Mouse (Mus musculus) G1E (cell line): ENCODE measurements at regions not wholly inside any gene's neighbourhood (a gene's known extent, or its start where the extent isn't known, plus 50 kb on each side); places are given as distances from the start of the nearest gene placed in this dataset.

Source experiments
- ATAC-seq: 2 replicates; pipeline ENCODE4 v1.8.0; 2016; ENCODE audit warnings: mild to moderate bottlenecking; ENCODE audit not compliant: insufficient number of reproducible peaks, poor library complexity, low FRiP score, severe bottlenecking; ENCODE audit errors: extremely low read depth
- DNase-seq: peaks from one replicate; pipeline ENCODE4 v3.0.0; 2012; ENCODE audit warnings: low spot score
- H3K27me3 ChIP-seq: 2 replicates; pipeline ENCODE4 v1.6.1; 2012; ENCODE audit warnings: mild to moderate bottlenecking, low read length, inconsistent platforms; ENCODE audit not compliant: insufficient read depth
- H3K36me3 ChIP-seq: replicated peaks from 2 replicates; pipeline ENCODE3; 2012; ENCODE audit warnings: mild to moderate bottlenecking, inconsistent platforms
- H3K4me1 ChIP-seq: 2 replicates; pipeline ENCODE4 v1.6.1; 2012; ENCODE audit warnings: low read depth, low read length, inconsistent platforms, mixed read lengths; ENCODE audit not compliant: insufficient read depth
- H3K4me3 ChIP-seq: 2 replicates; pipeline ENCODE4 v1.5.1; 2012; ENCODE audit warnings: low read depth, mild to moderate bottlenecking, inconsistent platforms, low read length, moderate library complexity, mixed read lengths
- H3K9me3 ChIP-seq: replicated peaks from 2 replicates; pipeline ENCODE4 v1.6.1; 2012; ENCODE audit warnings: inconsistent platforms
- CTCF ChIP-seq: IDR thresholded peaks from 2 replicates; pipeline ENCODE4 v1.5.1; 2012; ENCODE audit warnings: low read depth, low read length, inconsistent platforms, mixed read lengths
- GATA1 ChIP-seq: IDR thresholded peaks from 2 replicates; pipeline ENCODE4 v1.6.1; 2012; ENCODE audit warnings: borderline replicate concordance, low read length, inconsistent platforms, mixed read lengths
- GATA2 ChIP-seq: IDR thresholded peaks from 2 replicates; pipeline ENCODE4 v1.6.1; 2012; ENCODE audit warnings: low read depth, low read length, inconsistent platforms, borderline replicate concordance
- POLR2AphosphoS5 ChIP-seq: IDR thresholded peaks from 2 replicates; pipeline ENCODE4 v1.6.1; 2012; ENCODE audit warnings: low read depth, low read length, inconsistent platforms; ENCODE audit not compliant: insufficient replicate concordance
- TAL1 ChIP-seq: conservative IDR thresholded peaks from 2 replicates; pipeline ENCODE4 v1.6.1; 2012; ENCODE audit warnings: low read depth, low read length, inconsistent platforms, mixed read lengths

DNA sequence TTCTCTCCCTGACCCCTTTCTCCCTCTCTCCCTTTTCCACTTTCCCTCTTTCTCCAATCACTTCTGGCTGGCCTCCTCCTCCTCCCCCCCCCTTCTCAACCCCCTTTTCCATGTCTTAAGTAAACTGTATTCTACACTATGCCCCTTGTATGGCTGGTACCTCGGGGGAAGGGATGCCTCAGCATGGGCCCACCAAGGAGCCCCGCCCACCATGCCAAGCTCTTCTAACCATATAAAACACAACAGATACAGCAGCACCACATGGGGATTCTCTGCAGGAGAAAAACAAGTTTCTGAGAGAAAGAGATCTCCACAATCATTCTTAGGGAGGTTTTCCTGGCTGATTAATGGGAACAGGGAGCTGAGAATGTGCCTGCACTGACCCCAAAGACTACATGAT is 196.6 kb upstream of the Trib2 start:
- TF ChIP-seq GATA1 (no peak), TAL1 (no peak), CTCF (no peak), GATA2 (no peak), POLR2AphosphoS5 (no peak)
- no peak for ATAC-seq
- Histone ChIP-seq H3K9me3 (peaks cover 7% of the 10 kb centered on the region; the same call in 1 of the 2 replicates), H3K4me1 (no peaks in the 10 kb centered on the region), H3K4me3 (no peak overlapping the region), H3K36me3 (no peaks in the 10 kb centered on the region), H3K27me3 (no peaks in the 10 kb centered on the region)
- DNase-seq: no peak

DNA sequence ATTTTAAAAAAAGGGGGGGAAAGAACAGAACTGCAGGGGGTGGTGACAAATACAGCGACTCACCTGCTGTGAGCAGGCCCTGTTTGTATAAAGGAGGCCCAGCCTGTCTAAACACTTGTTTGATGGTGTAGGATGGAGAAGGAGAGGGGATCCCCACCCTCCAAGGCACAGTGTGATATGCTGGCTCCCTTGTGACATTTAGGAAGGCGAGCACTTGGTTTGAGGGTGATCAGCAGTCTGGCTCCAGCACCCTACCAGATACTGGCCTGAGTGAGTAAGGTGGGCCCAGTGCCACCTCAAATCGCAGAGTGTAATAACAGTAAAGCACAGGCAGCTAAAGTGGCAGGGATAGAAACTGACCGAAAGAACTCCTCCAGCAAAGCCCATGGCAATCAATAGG is 195.4 kb upstream of the Trib2 start:
- H3K36me3 ChIP-seq: no peaks in the 10 kb centered on the region
- peaks cover 7% of the 10 kb centered on the region; the same call in 1 of the 2 replicates for H3K9me3 ChIP-seq
- H3K4me1 ChIP-seq: no peaks in the 10 kb centered on the region
- H3K27me3 ChIP-seq: no peaks in the 10 kb centered on the region
- TF ChIP-seq CTCF (no peak), GATA1 (no peak), POLR2AphosphoS5 (no peak), TAL1 (no peak), GATA2 (no peak)
- H3K4me3 ChIP-seq: no peak overlapping the region
- DNase-seq: no peak
- no peak for ATAC-seq

DNA sequence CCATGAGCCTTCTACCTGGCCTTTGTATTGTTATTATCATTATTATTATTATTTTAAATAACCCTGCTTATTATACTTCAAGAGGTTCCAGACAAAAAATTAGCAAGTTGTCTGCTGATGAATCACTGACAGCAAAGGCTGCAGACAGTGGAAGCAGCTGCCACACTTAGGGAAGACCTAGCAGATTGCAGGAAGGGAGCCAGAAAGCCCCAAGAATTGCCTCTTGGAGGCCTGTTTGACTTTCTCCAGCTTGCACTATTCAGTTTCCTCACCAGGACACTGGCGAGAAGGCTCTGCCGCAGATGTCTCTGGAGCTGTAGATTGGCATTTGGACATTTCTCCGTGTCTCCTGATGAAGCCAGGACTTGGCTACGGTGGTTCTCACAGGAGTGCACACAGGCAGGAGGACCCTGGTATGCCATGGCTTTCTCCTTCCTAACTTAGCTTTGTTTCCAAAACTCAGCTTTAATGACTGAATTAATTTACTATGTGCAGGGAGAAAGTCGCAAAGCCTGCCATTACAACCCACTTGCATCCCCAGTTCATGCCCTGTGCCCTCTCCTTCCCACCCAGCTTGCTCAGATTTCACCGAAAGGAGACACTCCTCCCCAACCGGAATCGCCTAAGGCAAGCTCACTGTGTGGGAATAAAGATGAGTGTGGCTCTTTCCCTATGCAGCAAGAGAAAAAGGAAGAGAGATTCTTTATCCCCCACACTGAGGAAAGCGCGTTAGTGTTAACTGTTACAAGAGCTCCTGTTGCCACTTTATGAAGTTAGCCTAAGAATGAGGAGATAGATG is 193.3 kb upstream of the Trib2 start:
- no peaks in the 10 kb centered on the region for H3K27me3 ChIP-seq
- H3K4me1 ChIP-seq: no peaks in the 10 kb centered on the region
- TF ChIP-seq GATA2 (no peak), TAL1 (no peak), CTCF (no peak), GATA1 (no peak), POLR2AphosphoS5 (no peak)
- DNase-seq (no peak), ATAC-seq (no peak)
- H3K4me3 ChIP-seq: no peak overlapping the region
- no peaks in the 10 kb centered on the region for H3K36me3 ChIP-seq
- H3K9me3 ChIP-seq: peaks cover 9% of the 10 kb centered on the region; the same call in 1 of the 2 replicates

DNA sequence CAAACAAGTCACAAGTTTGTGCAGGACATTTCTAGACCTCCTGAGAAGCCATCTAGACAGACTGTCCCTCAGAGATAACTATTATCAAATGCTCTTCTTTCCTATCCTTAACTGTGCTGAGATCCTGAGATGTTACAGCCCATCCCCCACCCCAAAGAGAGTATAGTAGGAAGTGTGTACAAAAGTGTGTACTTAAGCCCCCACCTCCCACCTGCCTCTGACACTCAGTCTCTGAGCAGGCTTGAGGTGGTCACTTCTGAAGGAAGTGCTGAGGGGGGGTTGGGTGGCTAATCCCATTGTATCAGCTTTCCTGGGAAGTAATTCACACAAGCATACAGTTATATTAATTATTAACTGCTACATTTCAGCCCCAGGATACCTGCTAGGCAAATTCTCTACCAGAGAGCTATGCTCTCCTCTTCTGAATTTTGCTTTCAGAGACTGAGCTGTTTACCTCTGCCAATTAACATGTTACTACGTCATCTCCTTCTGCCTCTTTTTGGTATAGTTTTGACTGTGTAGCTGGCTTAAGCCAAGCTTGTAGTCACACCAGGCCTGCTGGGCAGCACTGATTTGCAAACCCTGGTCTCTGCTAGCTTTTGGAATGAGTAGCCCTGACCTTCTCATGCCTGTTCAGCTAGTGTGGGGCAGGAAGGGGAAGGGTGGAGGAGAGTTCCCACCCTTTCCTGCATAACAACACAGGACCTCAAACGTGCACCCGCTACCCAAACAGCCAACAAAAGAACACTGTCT is 192.2 kb upstream of the Trib2 start:
- ATAC-seq (no peak), DNase-seq (no peak)
- H3K4me1 ChIP-seq: no peaks in the 10 kb centered on the region
- no peaks in the 10 kb centered on the region for H3K27me3 ChIP-seq
- H3K4me3 ChIP-seq: no peak overlapping the region
- TF ChIP-seq POLR2AphosphoS5 (no peak), GATA1 (no peak), TAL1 (no peak), GATA2 (no peak), CTCF (no peak)
- H3K36me3 ChIP-seq: no peaks in the 10 kb centered on the region
- H3K9me3 ChIP-seq: peaks cover 8% of the 10 kb centered on the region; the same call in 1 of the 2 replicates

DNA sequence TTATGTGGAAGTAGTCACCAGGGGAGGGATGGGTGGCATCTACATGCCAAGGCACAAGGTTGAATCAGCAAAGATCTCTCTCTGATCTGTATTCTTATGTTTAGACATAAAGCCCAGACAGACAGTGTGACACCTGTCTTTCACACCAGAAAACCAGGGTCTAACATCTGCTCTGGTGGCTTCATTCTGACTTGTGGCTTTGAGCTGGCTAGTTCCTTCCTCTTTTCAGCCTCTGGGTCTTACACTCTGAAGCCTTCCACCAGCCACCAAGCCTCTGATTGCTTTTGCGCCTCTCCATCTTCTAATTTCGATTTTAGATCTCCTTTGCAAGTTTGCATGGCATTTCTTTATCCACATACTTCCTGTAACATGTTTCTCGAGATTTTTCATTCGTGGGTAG is 191.5 kb upstream of the Trib2 start:
- Histone ChIP-seq H3K27me3 (no peaks in the 10 kb centered on the region), H3K36me3 (no peaks in the 10 kb centered on the region), H3K9me3 (peaks cover 7% of the 10 kb centered on the region; the same call in 1 of the 2 replicates), H3K4me1 (no peaks in the 10 kb centered on the region), H3K4me3 (no peak overlapping the region)
- TF ChIP-seq CTCF (no peak), POLR2AphosphoS5 (no peak), GATA2 (no peak), TAL1 (no peak), GATA1 (no peak)
- DNase-seq: no peak
- no peak for ATAC-seq

DNA sequence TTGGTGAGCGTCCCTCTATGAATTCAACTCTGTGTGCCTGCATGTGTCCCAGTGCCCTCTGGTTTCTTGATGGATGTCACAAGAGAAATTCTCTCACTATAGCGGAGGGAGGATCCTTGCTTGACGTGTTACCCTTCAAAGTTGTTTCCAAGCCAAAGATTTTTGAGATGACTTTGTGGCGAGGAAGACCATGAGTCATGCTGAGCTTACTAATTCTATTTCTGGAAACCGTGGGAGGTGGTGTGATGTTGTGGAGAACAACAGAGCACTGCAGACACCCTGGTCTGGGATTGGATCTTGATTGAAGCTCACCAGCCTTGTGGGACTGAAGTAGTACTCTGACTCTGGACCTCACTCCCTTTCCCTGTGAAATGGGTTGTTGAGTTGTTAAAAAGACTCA is 190.0 kb upstream of the Trib2 start:
- no peak overlapping the region for H3K4me3 ChIP-seq
- no peaks in the 10 kb centered on the region for H3K27me3 ChIP-seq
- no peak for ATAC-seq

More for the DNA sequence above, 190.0 kb upstream of the Trib2 start:
- no peak for DNase-seq
- TF ChIP-seq GATA2: no peak
- no peak for TF ChIP-seq CTCF
- TF ChIP-seq TAL1: no peak
- TF ChIP-seq POLR2AphosphoS5: no peak
- TF ChIP-seq GATA1: no peak
- Histone ChIP-seq H3K9me3 (0 out of 2 replicates have a peak, but pooled peaks cover 4% of the 10 kb centered on the region), H3K36me3 (no peaks in the 10 kb centered on the region), H3K4me1 (no peaks in the 10 kb centered on the region)
